19 mouse cellular contexts compared by ENCODE assay signal in the genomic region with DNA sequence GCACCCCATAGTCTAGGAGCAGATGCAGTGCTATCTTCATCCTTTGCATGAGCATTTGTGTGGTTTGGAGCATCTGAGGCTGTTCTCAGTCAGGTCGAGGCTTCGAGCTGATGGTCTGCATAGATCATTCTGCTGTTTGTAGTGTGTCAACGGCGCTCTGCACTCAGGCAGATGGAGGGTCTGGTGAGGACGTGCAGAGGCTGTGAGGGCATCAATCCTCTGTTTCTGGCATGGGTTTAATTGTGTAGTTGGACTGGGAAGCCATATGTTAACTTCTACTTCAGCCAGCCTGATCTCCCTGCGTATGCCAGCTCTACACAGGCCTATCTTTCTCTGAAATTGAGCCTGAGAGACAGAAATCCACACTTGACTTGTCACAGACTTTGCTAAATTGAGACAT. TPM values are rescaled to one million over a fixed set of nuclear protein-coding genes. Genes with fewer than 3 reads are reported as not detected.
DNase-seq lines count a peak whose midpoint lies in the region; ATAC-seq lines count a peak whose summit lies in the region.
"Had no signal": no experiment of that assay in that cellular context is flagged by ENCODE, and none has a peak within 500 bp of the region (broad histone marks: within the 10 kb centered on the region; RNA-seq: fewer than 3 reads in every experiment).

No protein-coding gene starts in this region.

- H3K9ac ChIP-seq in forebrain, embryonic 15.5 days (replicated peaks), result no peak overlapping the region
- no peak overlapping the region for H3K9ac ChIP-seq in forebrain, embryonic 12.5 days
- no peak overlapping the region for H3K9ac ChIP-seq in midbrain, embryonic 11.5 days (ENCODE audit: low read length)
- no peak overlapping the region for H3K9ac ChIP-seq in neural tube, embryonic 15.5 days (replicated peaks)
- H3K9ac ChIP-seq: midbrain, embryonic 12.5 days; stomach, embryonic 15.5 days had no signal

- no peak overlapping the region for H3K4me2 ChIP-seq in forebrain, embryonic 15.5 days (replicated peaks)
- no peak overlapping the region for H3K4me2 ChIP-seq in forebrain, embryonic 12.5 days
- no peak overlapping the region for H3K4me2 ChIP-seq in midbrain, embryonic 11.5 days
- H3K4me2 ChIP-seq in neural tube, embryonic 15.5 days, result no peak overlapping the region
- H3K4me2 ChIP-seq: heart, embryonic 11.5 days; midbrain, embryonic 12.5 days; stomach, embryonic 15.5 days had no signal

- peak overlapping the region; percentile 60 for H3K27ac ChIP-seq in forebrain, embryonic 15.5 days (replicated peaks)
- H3K27ac ChIP-seq in forebrain, embryonic 12.5 days, result no peak overlapping the region
- no peak overlapping the region for H3K27ac ChIP-seq in midbrain, embryonic 11.5 days (ENCODE audit: low read depth, low read length)
- H3K27ac ChIP-seq in midbrain, embryonic 10.5 days (replicated peaks), result no peak overlapping the region
- 0 out of 2 replicates have a peak overlapping the region, but pooled peaks have one; percentile 18 for H3K27ac ChIP-seq in neural tube, embryonic 15.5 days (replicated peaks)
- H3K27ac ChIP-seq: midbrain, embryonic 12.5 days; stomach, embryonic 15.5 days had no signal

- 67% methylated on average over 6 of the region's 6 CpGs for WGBS in forebrain, embryonic 15.5 days
- WGBS in forebrain, embryonic 12.5 days, result 94% methylated on average over 6 of the region's 6 CpGs
- 92% methylated on average over 6 of the region's 6 CpGs for WGBS in midbrain, embryonic 11.5 days
- 93% methylated on average over 6 of the region's 6 CpGs for WGBS in midbrain, embryonic 10.5 days
- 57% methylated on average over 6 of the region's 6 CpGs for WGBS in neural tube, embryonic 15.5 days

- no peak overlapping the region for H3K4me3 ChIP-seq in forebrain, embryonic 15.5 days
- no peak overlapping the region for H3K4me3 ChIP-seq in forebrain, embryonic 12.5 days (replicated peaks)
- H3K4me3 ChIP-seq in midbrain, embryonic 11.5 days (ENCODE audit: low read depth, low read length), result no peak overlapping the region
- H3K4me3 ChIP-seq in midbrain, embryonic 10.5 days, result no peak overlapping the region
- H3K4me3 ChIP-seq in neural tube, embryonic 15.5 days (replicated peaks), result no peak overlapping the region
- H3K4me3 ChIP-seq: midbrain, embryonic 12.5 days; stomach, embryonic 15.5 days had no signal

- H3K27me3 ChIP-seq in forebrain, embryonic 15.5 days, result no peaks in the 10 kb centered on the region
- no peaks in the 10 kb centered on the region for H3K27me3 ChIP-seq in forebrain, embryonic 12.5 days
- no peaks in the 10 kb centered on the region for H3K27me3 ChIP-seq in midbrain, embryonic 11.5 days (ENCODE audit: control insufficient read depth, insufficient read depth, low read length)
- no peaks in the 10 kb centered on the region for H3K27me3 ChIP-seq in midbrain, embryonic 10.5 days (ENCODE audit: low read depth, poor library complexity, severe bottlenecking)
- no peaks in the 10 kb centered on the region for H3K27me3 ChIP-seq in neural tube, embryonic 15.5 days (replicated peaks)
- H3K27me3 ChIP-seq: midbrain, embryonic 12.5 days; stomach, embryonic 15.5 days had no signal

- peak; percentile 66 for DNase-seq in midbrain, embryonic 11.5 days (ENCODE audit: low spot score, missing footprints)
- no peak for DNase-seq in midbrain, embryonic 10.5 days (ENCODE audit: low spot score)
- peak; percentile 59 for DNase-seq in cerebellum, adult 9-11 months
- no peak for DNase-seq in c-Kit-positive CD71-positive TER-119-positive erythroid progenitor cells, embryonic 14.5 days (ENCODE audit: low spot score)
- DNase-seq: adrenal gland, postnatal 36 days; embryo, embryonic 11 days; kidney, adult 8-10 months; kidney, postnatal 36 days; lung, adult 18-20 months; lung, postnatal 36 days; right cerebral cortex, postnatal 14 days; thymus, adult 2 months had no signal

- ATAC-seq in forebrain, embryonic 15.5 days (replicated peaks), result no peak
- no peak for ATAC-seq in forebrain, embryonic 12.5 days (ENCODE audit: low FRiP score)
- ATAC-seq in midbrain, embryonic 11.5 days (ENCODE audit: low FRiP score), result no peak
- ATAC-seq in neural tube, embryonic 15.5 days (ENCODE audit: low FRiP score), result no peak
- ATAC-seq: inflammation-experienced regulatory T-cells, adult 6 months had no signal

- H3K36me3 ChIP-seq in forebrain, embryonic 15.5 days, result no peaks in the 10 kb centered on the region
- H3K36me3 ChIP-seq in forebrain, embryonic 12.5 days (replicated peaks), result 0 out of 2 replicates have a peak, but pooled peaks cover 2% of the 10 kb centered on the region
- H3K36me3 ChIP-seq in midbrain, embryonic 11.5 days (ENCODE audit: control insufficient read depth, insufficient read depth, low read length), result no peaks in the 10 kb centered on the region
- peaks cover 7% of the 10 kb centered on the region; the same call in 1 of the 2 replicates for H3K36me3 ChIP-seq in midbrain, embryonic 10.5 days
- H3K36me3 ChIP-seq in neural tube, embryonic 15.5 days, result no peaks in the 10 kb centered on the region
- H3K36me3 ChIP-seq: midbrain, embryonic 12.5 days; stomach, embryonic 15.5 days had no signal

- H3K9me3 ChIP-seq in forebrain, embryonic 15.5 days, result no peaks in the 10 kb centered on the region
- H3K9me3 ChIP-seq in forebrain, embryonic 12.5 days, result no peaks in the 10 kb centered on the region
- no peaks in the 10 kb centered on the region for H3K9me3 ChIP-seq in midbrain, embryonic 11.5 days (ENCODE audit: control insufficient read depth, low read length)
- no peaks in the 10 kb centered on the region for H3K9me3 ChIP-seq in midbrain, embryonic 10.5 days (replicated peaks)
- no peaks in the 10 kb centered on the region for H3K9me3 ChIP-seq in neural tube, embryonic 15.5 days (replicated peaks)
- H3K9me3 ChIP-seq: midbrain, embryonic 12.5 days; stomach, embryonic 15.5 days had no signal

- peaks cover 28% of the 10 kb centered on the region for H3K4me1 ChIP-seq in forebrain, embryonic 15.5 days
- peaks cover 7% of the 10 kb centered on the region for H3K4me1 ChIP-seq in forebrain, embryonic 12.5 days
- no peaks in the 10 kb centered on the region for H3K4me1 ChIP-seq in midbrain, embryonic 11.5 days (ENCODE audit: control insufficient read depth, insufficient read depth, low read length)
- H3K4me1 ChIP-seq in midbrain, embryonic 10.5 days, result peaks cover 21% of the 10 kb centered on the region
- H3K4me1 ChIP-seq in neural tube, embryonic 15.5 days, result peaks cover 36% of the 10 kb centered on the region

RNA-seq across cellular contexts. Expression of a gene that starts 23.2 kb away (rescaled TPM):
- polyA plus RNA-seq in forebrain, embryonic 15.5 days (2015; fragmentation: Nextera tagmentation; extraction: Ambion mirVana), result 12.0 and 13.3 TPM in 2 replicates
- 15.8 and 16.1 TPM in 2 replicates for polyA plus RNA-seq in forebrain, embryonic 12.5 days (2016; fragmentation: Nextera tagmentation; extraction: Ambion mirVana)
- 8.7 and 11.1 TPM in 2 replicates for polyA plus RNA-seq in midbrain, embryonic 11.5 days (2014; fragmentation: Nextera tagmentation; extraction: Ambion mirVana)
- polyA plus RNA-seq in midbrain, embryonic 10.5 days (2016; fragmentation: Nextera tagmentation; extraction: Ambion mirVana), result 11.0 and 12.1 TPM in 2 replicates
- polyA plus RNA-seq in neural tube, embryonic 15.5 days (2015; fragmentation: Nextera tagmentation; extraction: Ambion mirVana), result 10.4 and 11.7 TPM in 2 replicates

Comparison
In these comparisons a context has a peak if more than half of its experiments do, and no peak if none do; other contexts are left out.
1. H3K27ac ChIP-seq: peak in forebrain, embryonic 15.5 days (single experiment) and neural tube, embryonic 15.5 days (single experiment); none in forebrain, embryonic 12.5 days (single experiment), midbrain, embryonic 11.5 days (single experiment) and midbrain, embryonic 10.5 days (single experiment).
2. DNase-seq: peak in midbrain, embryonic 11.5 days (single experiment) and cerebellum, adult 9-11 months (single experiment); none in midbrain, embryonic 10.5 days (single experiment) and c-Kit-positive CD71-positive TER-119-positive erythroid progenitor cells, embryonic 14.5 days (single experiment).